Mouse (Mus musculus) lung, embryonic 15.5 days (tissue): ENCODE results near the gene Atp6v0a1. TPM values are rescaled to one million over a fixed set of nuclear protein-coding genes. Genes with fewer than 3 reads are reported as not detected.

Experiments
- ATAC-seq: fragments of 200-750 bp; cut with Nextera tagmentation; 2 replicates; pipeline ENCODE4 v1.8.0; 2017; ENCODE audit warnings: moderate number of reproducible peaks, borderline replicate concordance; ENCODE audit not compliant: low FRiP score, low TSS enrichment; ENCODE audit errors: extremely low read depth
- H3K27ac ChIP-seq: fragments of 300-500 bp; sonication (generic); 2 replicates; pipeline ENCODE4 v1.5.1; 2015; ENCODE audit warnings: moderate library complexity, mild to moderate bottlenecking, inconsistent platforms
- H3K27me3 ChIP-seq: fragments of 300-500 bp; sonication (generic); 2 replicates; pipeline ENCODE4 v1.6.1; 2015; ENCODE audit warnings: inconsistent platforms
- H3K36me3 ChIP-seq: fragments of 300-500 bp; sonication (generic); 2 replicates; pipeline ENCODE4 v1.6.1; 2015; ENCODE audit warnings: inconsistent platforms
- H3K4me1 ChIP-seq: fragments of 300-500 bp; sonication (generic); 2 replicates; pipeline ENCODE4 v1.6.1; 2015; ENCODE audit warnings: inconsistent platforms
- H3K4me2 ChIP-seq: fragments of 300-500 bp; sonication (generic); 2 replicates; pipeline ENCODE4 v1.6.1; 2015; ENCODE audit warnings: inconsistent platforms, mild to moderate bottlenecking, moderate library complexity
- H3K4me3 ChIP-seq: fragments of 300-500 bp; sonication (generic); 2 replicates; pipeline ENCODE4 v1.5.1; 2015; ENCODE audit warnings: mild to moderate bottlenecking, inconsistent platforms
- H3K9ac ChIP-seq: fragments of 300-500 bp; sonication (generic); 2 replicates; pipeline ENCODE4 v1.6.1; 2015; ENCODE audit warnings: inconsistent platforms
- H3K9me3 ChIP-seq: fragments of 300-500 bp; sonication (generic); 2 replicates; pipeline ENCODE4 v1.6.1; 2016; ENCODE audit warnings: inconsistent platforms
- WGBS: fragments of 180-500 bp; shearing (Covaris S2); methylation state at CpG from one replicate; pipeline ENCODE4 v1.1.7; 2015; 5-methylcytosine and 5-hydroxymethylcytosine counted together
- polyA plus RNA-seq: library from polyadenylated mRNA; unstranded; fragments of >200 nt; fragmentation: Nextera tagmentation; extraction: Ambion mirVana; gene quantifications from 2 replicates; pipeline ENCODE4 v1.2.1, GENCODE M21; 2015

The Atp6v0a1 gene
- polyA plus RNA-seq, 1 experiment from 2014 or later, result 37.8 TPM

DNA sequence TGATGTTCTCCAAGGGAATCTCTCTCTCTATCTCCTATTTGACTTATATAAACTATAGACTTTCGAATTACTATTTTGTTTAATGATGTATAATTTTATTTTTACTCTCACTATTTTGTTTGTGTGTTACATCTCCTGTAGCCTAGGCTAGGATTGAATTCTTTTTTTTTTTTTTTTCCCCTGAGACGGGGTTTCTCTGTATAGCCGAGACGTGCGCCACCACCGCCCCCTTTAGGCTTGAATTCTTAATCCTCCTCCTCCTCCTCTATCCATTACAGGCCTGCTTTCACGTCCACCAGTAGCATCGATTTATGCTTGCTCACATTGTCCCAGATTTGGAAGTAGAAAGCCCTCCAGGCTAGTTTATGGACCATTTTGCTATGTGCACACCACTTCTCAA lies 27.2 kb upstream of the Atp6v0a1 start:
- Histone ChIP-seq H3K9ac (no peak overlapping the region), H3K9me3 (no peaks in the 10 kb centered on the region), H3K27ac (no peak overlapping the region), H3K36me3 (no peaks in the 10 kb centered on the region), H3K4me2 (no peak overlapping the region), H3K27me3 (no peaks in the 10 kb centered on the region; the same call in 1 of the 2 replicates), H3K4me1 (peaks cover 21% of the 10 kb centered on the region), H3K4me3 (no peak overlapping the region)
- no peak for ATAC-seq
- WGBS, result 23% methylated on average over 8 of the region's 8 CpGs

DNA sequence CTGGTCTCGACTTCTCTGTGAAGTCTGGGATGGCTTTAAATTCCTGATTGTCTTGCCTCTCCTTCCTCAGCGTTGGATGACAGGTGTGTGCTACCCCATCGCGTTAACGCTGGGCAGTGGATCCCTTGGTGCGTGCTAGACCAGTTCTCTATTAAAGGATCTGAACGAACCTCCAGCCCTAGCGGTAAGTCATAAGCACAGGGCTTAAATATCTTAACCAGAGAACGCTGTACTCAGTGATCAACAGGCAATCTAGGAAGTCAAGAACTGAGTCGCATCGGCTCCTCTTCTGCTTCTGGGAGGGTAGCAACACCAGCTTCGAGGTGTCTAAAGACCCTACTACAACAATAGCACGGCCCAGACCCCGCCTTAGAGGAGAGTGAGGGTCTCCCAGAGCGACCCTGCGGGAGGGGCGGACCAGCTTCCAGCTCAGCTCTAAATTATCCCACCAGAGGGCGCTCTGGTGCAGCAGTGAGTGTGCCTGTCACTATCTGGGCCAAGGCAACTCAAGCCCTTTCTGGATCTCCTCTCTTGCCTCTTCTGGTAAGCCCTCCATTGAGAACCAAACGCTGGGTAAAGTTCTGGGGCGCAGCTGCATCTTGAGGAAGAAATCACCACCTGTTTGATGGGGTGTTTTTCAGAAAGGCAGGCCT lies 26.0 kb upstream of the Atp6v0a1 start:
- Histone ChIP-seq H3K36me3 (no peaks in the 10 kb centered on the region), H3K4me1 (peaks cover 21% of the 10 kb centered on the region), H3K27ac (peak overlapping the region; percentile 39; the same call in 1 of the 2 replicates), H3K9ac (peak overlapping the region; percentile 42), H3K9me3 (no peaks in the 10 kb centered on the region), H3K27me3 (no peaks in the 10 kb centered on the region; the same call in 1 of the 2 replicates), H3K4me3 (peak overlapping the region; percentile 36), H3K4me2 (peak overlapping the region; percentile 67)
- WGBS, result 5% methylated on average over 20 of the region's 20 CpGs
- ATAC-seq, result peak; percentile 82

DNA sequence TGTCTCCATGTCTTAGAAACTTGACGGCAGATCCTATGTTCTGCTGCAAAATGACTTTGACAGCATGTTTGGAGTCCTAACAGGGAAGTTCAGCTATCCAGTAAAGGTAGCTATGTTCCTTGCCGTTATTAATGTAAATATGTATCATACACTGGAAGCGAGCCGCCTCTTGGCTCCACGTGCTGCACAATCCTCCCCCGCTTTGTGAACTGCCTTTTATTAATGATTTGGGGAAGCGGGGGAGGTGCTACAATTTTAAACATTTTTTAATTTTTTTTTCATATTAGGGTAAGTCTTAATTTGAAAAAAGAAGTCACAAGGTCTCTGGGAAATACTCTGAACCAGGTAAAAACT lies 25.5 kb upstream of the Atp6v0a1 start:
- Histone ChIP-seq H3K4me3 (no peak overlapping the region), H3K27me3 (no peaks in the 10 kb centered on the region; the same call in 1 of the 2 replicates), H3K27ac (no peak overlapping the region), H3K4me2 (peak overlapping the region; percentile 67; the same call in 1 of the 2 replicates), H3K9me3 (no peaks in the 10 kb centered on the region), H3K36me3 (no peaks in the 10 kb centered on the region), H3K4me1 (peaks cover 21% of the 10 kb centered on the region), H3K9ac (no peak overlapping the region)
- WGBS, result 56% methylated on average over 7 of the region's 7 CpGs
- ATAC-seq, result no peak

DNA sequence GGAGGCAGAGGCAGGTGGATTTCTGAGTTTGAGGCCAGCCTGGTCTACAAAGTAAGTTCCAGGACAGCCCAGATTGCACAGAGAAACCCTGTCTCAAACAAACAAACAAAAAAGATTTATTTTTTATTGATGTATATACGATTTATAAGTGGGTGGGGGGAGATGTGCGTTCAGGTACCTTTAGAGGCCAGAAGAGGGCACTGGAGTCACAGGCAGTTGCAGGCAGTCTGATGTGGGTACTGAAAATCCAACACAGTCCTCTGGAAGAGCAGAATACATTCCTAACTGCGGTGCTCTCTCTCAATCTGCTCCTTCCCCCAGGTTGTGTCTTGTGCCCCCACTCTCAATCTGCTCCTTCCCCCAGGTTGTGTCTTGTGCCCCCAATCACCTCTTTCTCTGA lies 23.6 kb upstream of the Atp6v0a1 start:
- ATAC-seq, result no peak
- 50% methylated on average over 3 of the region's 3 CpGs for WGBS

DNA sequence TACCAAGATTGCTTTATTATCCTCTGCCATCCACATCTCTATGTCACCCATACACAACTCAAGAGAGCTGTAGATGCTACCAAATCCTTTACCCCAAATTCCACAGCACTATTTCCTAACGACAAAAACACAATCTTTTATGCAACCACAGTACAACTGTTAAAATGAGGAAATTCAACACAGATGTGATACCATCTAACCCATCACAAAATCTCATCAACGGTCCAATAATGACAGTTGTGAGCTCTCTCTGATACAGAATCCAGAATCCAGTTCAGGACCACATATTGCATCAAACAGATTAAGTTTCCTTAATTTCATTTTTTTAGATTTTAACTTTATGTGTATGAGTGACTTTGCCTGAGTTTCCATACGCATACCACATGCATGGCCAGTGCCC lies 20.6 kb upstream of the Atp6v0a1 start:
- ATAC-seq, result no peak
- H3K4me3 ChIP-seq, result no peak overlapping the region
- H3K9me3 ChIP-seq, result no peaks in the 10 kb centered on the region
- H3K36me3 ChIP-seq, result no peaks in the 10 kb centered on the region
- 78% methylated on average over 3 of the region's 3 CpGs for WGBS
- no peak overlapping the region for H3K27ac ChIP-seq
- H3K4me1 ChIP-seq, result peaks cover 1% of the 10 kb centered on the region; the same call in 1 of the 2 replicates
- H3K4me2 ChIP-seq, result no peak overlapping the region
- no peak overlapping the region for H3K9ac ChIP-seq
- H3K27me3 ChIP-seq, result no peaks in the 10 kb centered on the region

More for the DNA sequence above, 23.6 kb upstream of the Atp6v0a1 start:
- Histone ChIP-seq H3K9ac (no peak overlapping the region), H3K27ac (no peak overlapping the region), H3K9me3 (no peaks in the 10 kb centered on the region), H3K4me3 (no peak overlapping the region), H3K36me3 (no peaks in the 10 kb centered on the region), H3K4me2 (no peak overlapping the region), H3K4me1 (peaks cover 13% of the 10 kb centered on the region), H3K27me3 (no peaks in the 10 kb centered on the region; the same call in 1 of the 2 replicates)

DNA sequence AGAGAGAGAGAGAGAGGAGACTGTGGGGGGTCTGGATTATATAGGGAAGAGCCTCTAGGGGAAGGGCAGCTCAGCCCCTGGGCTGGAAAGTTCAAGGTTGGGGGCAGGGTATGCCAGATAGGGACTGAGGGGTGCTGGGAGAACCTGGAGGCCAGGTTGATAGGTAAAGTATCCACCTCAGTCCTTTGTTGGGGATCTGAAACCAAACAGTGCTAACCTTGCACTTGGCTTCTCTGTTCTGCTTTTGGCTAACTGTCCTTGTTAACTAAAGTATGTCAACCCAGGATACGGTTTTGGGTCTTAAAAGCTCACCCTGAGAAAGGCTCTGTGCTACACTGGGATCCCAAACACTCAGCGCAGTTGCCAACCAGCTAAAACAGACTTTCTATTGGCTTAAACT lies 19.6 kb upstream of the Atp6v0a1 start:
- H3K27me3 ChIP-seq, result no peaks in the 10 kb centered on the region
- H3K4me2 ChIP-seq, result no peak overlapping the region
- H3K9ac ChIP-seq, result no peak overlapping the region
- H3K4me3 ChIP-seq, result no peak overlapping the region
- H3K9me3 ChIP-seq, result no peaks in the 10 kb centered on the region
- H3K4me1 ChIP-seq, result no peaks in the 10 kb centered on the region
- no peak overlapping the region for H3K27ac ChIP-seq
- no peaks in the 10 kb centered on the region for H3K36me3 ChIP-seq
- no peak for ATAC-seq
- WGBS, result 61% methylated on average over 2 of the region's 2 CpGs

DNA sequence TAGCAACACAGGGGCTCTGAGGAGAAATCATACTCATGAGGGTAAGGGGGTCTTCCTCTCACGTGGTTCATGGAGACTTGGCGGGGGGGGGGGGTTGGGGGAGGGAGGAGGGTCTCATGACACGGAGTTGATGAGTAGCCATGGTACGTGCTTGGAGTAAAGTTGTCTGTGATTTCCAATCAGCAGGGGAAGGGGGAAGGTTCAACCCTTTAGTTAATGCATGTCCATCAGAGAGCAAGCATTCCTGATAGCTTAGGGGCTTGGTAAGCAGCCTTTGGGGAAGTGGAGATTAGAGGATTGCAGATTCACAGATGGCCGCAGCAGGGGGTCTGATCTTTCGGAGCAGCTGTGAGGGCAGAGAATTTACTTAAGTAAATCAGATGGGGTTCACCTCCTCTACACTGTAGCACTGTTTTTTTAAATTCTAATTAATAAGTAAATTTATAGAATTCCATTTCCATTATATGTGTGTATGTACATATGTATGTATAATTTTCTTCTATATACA lies 18.2 kb upstream of the Atp6v0a1 start:
- Histone ChIP-seq H3K9me3 (no peaks in the 10 kb centered on the region), H3K4me3 (no peak overlapping the region), H3K9ac (no peak overlapping the region), H3K36me3 (no peaks in the 10 kb centered on the region), H3K4me2 (no peak overlapping the region), H3K27me3 (no peaks in the 10 kb centered on the region), H3K4me1 (no peaks in the 10 kb centered on the region), H3K27ac (no peak overlapping the region)
- WGBS, result 28% methylated on average over 5 of the region's 6 CpGs
- no peak for ATAC-seq

DNA sequence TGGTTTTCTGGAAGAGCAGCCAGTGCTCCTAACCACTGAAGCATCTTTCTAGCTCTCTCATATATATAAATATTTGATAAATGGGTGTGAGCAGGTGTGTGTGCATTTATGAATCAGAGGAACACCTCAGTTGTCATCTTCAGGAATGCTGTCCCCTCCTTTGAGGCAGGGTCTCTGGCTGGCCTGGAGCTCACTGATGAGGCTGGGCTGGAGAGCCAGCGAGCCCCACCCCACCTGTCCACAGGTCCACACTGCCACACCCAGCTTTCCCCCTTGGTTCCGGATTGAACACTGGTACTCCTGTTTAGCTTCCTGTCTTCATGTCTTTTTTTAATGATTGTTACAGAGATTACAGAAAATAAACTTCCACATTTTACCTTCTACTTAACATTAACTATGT lies 15.8 kb upstream of the Atp6v0a1 start:
- no peak for ATAC-seq
- Histone ChIP-seq H3K36me3 (no peaks in the 10 kb centered on the region), H3K27me3 (no peaks in the 10 kb centered on the region), H3K9me3 (no peaks in the 10 kb centered on the region), H3K4me3 (no peak overlapping the region), H3K27ac (no peak overlapping the region), H3K4me1 (no peaks in the 10 kb centered on the region), H3K9ac (no peak overlapping the region), H3K4me2 (no peak overlapping the region)
- WGBS, result 62% methylated on average over 2 of the region's 2 CpGs

DNA sequence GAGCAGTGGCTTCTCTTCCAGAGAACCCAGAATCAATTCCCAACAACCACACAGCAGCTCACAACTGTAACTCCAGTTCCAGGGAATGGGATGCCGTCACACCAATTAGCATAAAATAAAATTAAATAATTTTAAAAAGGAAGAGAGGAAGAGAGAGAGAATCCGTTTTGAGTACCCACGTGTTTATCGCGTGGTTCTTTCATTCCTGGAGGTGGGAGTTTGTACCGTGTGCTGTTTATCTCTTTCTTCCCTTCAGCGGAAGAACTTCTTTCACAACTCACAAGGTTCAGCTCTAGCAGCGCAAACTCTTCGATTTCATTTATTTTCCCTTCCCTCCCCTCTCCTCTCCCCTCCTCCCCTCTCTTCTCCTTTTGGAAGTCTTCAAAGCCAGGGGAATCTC lies 15.0 kb upstream of the Atp6v0a1 start:
- no peak overlapping the region for H3K4me3 ChIP-seq
- H3K27ac ChIP-seq, result no peak overlapping the region
- H3K9me3 ChIP-seq, result no peaks in the 10 kb centered on the region
- no peaks in the 10 kb centered on the region for H3K4me1 ChIP-seq
- no peak for ATAC-seq
- H3K9ac ChIP-seq, result no peak overlapping the region
- no peaks in the 10 kb centered on the region for H3K27me3 ChIP-seq
- H3K36me3 ChIP-seq, result no peaks in the 10 kb centered on the region
- 36% methylated on average over 9 of the region's 9 CpGs for WGBS
- H3K4me2 ChIP-seq, result no peak overlapping the region

DNA sequence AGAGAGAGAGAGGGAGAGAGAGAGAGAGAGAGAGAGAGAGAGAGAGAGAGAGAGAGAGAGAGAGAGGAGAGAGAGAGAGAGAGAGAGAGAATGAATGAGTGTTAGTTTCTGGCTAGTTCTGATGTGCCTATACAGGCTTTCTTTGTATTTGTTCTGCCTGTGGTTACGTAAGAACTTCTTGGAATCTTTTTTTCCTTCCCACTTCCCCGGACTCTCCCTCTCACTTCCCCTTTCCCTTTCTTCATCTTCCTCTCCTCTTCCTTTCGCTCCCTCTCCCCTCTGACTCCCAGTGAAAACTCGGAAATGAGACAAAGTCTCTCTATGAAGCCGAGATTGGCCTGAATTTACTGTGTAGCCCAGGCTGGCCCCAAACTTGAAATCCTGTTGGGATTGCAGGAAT lies 14.6 kb upstream of the Atp6v0a1 start:
- Histone ChIP-seq H3K27me3 (no peaks in the 10 kb centered on the region), H3K36me3 (no peaks in the 10 kb centered on the region), H3K9ac (no peak overlapping the region), H3K4me2 (no peak overlapping the region), H3K4me3 (no peak overlapping the region), H3K4me1 (no peaks in the 10 kb centered on the region), H3K27ac (no peak overlapping the region), H3K9me3 (no peaks in the 10 kb centered on the region)
- no peak for ATAC-seq
- 53% methylated on average over 5 of the region's 5 CpGs for WGBS

DNA sequence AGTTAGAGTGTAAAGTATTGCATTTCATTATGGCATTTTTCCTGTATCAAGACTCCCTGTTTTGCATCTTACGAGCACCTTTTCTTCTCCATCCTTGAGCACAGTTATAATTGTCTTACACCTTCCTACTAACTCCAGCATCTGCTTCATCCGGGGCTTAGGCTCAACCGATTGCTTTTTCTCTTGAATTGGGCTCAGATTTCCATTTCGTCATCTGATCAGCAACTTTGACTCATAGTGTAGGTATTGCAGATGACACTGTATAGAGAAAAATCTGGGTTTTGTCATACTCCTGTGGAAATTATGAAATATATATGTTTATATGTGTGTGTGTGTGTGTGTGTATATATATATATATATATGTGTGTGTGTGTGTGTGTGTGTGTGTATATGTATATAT lies 12.8 kb upstream of the Atp6v0a1 start:
- no peak overlapping the region for H3K4me2 ChIP-seq
- H3K4me3 ChIP-seq, result no peak overlapping the region
- H3K4me1 ChIP-seq, result no peaks in the 10 kb centered on the region
- 83% methylated on average over 4 of the region's 4 CpGs for WGBS
- H3K27ac ChIP-seq, result no peak overlapping the region
- H3K9ac ChIP-seq, result no peak overlapping the region
- no peaks in the 10 kb centered on the region for H3K27me3 ChIP-seq
- ATAC-seq, result no peak
- no peaks in the 10 kb centered on the region for H3K36me3 ChIP-seq
- no peaks in the 10 kb centered on the region for H3K9me3 ChIP-seq

DNA sequence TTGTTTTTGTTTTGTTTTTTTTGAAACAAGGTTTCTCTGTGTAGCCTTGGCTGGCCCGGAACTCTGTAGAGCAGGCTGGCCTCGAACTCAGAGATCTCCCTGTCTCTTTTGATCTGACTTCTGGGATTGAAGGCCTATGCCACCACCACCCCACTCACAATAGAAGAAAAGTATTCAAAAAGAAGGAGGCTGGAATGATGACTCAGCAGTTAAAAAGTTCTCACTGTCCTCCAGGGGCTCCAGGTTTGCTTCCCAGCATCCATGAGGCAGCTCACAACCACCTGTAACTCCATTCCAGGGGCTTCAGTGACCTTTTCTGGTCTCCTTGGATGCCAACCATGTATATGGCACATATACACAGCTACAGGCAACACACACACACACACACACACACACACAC lies 10.4 kb upstream of the Atp6v0a1 start:
- Histone ChIP-seq H3K4me1 (peaks cover 3% of the 10 kb centered on the region; the same call in 1 of the 2 replicates), H3K27ac (no peak overlapping the region), H3K36me3 (no peaks in the 10 kb centered on the region), H3K4me3 (no peak overlapping the region), H3K27me3 (no peaks in the 10 kb centered on the region), H3K4me2 (no peak overlapping the region), H3K9ac (no peak overlapping the region), H3K9me3 (no peaks in the 10 kb centered on the region)
- 78% methylated on average over 2 of the region's 2 CpGs for WGBS
- ATAC-seq, result no peak
